Mouse (Mus musculus) embryo, embryonic 10.5 days (tissue): ENCODE measurements around the gene Gm20890.
"Not testable (repeated sequence)": the region's sequence is repeated elsewhere in the genome, so short reads cannot be mapped to it uniquely, and the experiment has no call there.

Experiments
- DNase-seq: peaks from one replicate; pipeline ENCODE4 v3.0.0-alpha.2; 2015; ENCODE audit warnings: low spot score

The Gm20890 gene

GRCm38 (mm10) chrY:26776699-26777098 lies at the start of gene Gm20890:
TSS of gene Gm20890 (minus strand) at chrY:26776799.
- DNase-seq, result not testable (repeated sequence)
